Mouse (Mus musculus) lung, adult 2 months (tissue): ENCODE results near the gene Tmem258.
A peak's percentile ranks its signal among the peaks of the same experiment; 100 is the strongest.

Experiments used
- CTCF ChIP-seq: fragments of 200-500 bp; IDR thresholded peaks from 2 replicates; pipeline ENCODE4 v1.5.1; 2011; ENCODE audit warnings: mild to moderate bottlenecking, low read length, control low read depth; ENCODE audit not compliant: insufficient read depth
- POLR2A ChIP-seq: fragments of 200-500 bp; IDR thresholded peaks from 2 replicates; pipeline ENCODE4 v1.6.1; 2011; ENCODE audit warnings: low read depth, mild to moderate bottlenecking, control low read depth, low read length, borderline replicate concordance; ENCODE audit errors: extremely low read depth

- TF ChIP-seq POLR2A (peak; percentile 76; the same call in 1 of the 2 replicates), CTCF (no peak)
These were observed 20.4 kb upstream of the Tmem258 start for GRCm38 (mm10) chr19:10183299-10183983.
